Mouse (Mus musculus) kidney, embryonic 15.5 days (tissue): ENCODE measurements around the gene Hba-a2. TPM values are rescaled to one million over a fixed set of nuclear protein-coding genes. Genes with fewer than 3 reads are reported as not detected.
"Not testable (repeated sequence)": the region's sequence is repeated elsewhere in the genome, so short reads cannot be mapped to it uniquely, and the experiment has no call there.

Experiments used
- ATAC-seq: fragments of 200-750 bp; cut with Nextera tagmentation; replicated peaks from 2 replicates; pipeline ENCODE4 v1.8.0; 2017; ENCODE audit warnings: moderate TSS enrichment; ENCODE audit not compliant: low FRiP score
- H3K27ac ChIP-seq: fragments of 300-500 bp; sonication (generic); 2 replicates; pipeline ENCODE4 v1.5.1; 2015; ENCODE audit warnings: mild to moderate bottlenecking, inconsistent platforms
- H3K27me3 ChIP-seq: fragments of 300-500 bp; sonication (generic); 2 replicates; pipeline ENCODE4 v1.6.1; 2015; ENCODE audit warnings: inconsistent platforms
- H3K36me3 ChIP-seq: fragments of 300-500 bp; sonication (generic); 2 replicates; pipeline ENCODE4 v1.6.1; 2015; ENCODE audit warnings: inconsistent platforms
- H3K4me1 ChIP-seq: fragments of 300-500 bp; sonication (generic); 2 replicates; pipeline ENCODE4 v1.6.1; 2015; ENCODE audit warnings: inconsistent platforms
- H3K4me2 ChIP-seq: fragments of 300-500 bp; sonication (generic); 2 replicates; pipeline ENCODE4 v1.6.1; 2015; ENCODE audit warnings: moderate library complexity, mild to moderate bottlenecking, inconsistent platforms
- H3K4me3 ChIP-seq: fragments of 300-500 bp; sonication (generic); replicated peaks from 2 replicates; pipeline ENCODE4 v1.5.1; 2015; ENCODE audit warnings: mild to moderate bottlenecking, inconsistent platforms
- H3K9ac ChIP-seq: fragments of 300-500 bp; sonication (generic); 2 replicates; pipeline ENCODE4 v1.6.1; 2015; ENCODE audit warnings: mild to moderate bottlenecking, inconsistent platforms
- H3K9me3 ChIP-seq: fragments of 300-500 bp; sonication (generic); replicated peaks from 2 replicates; pipeline ENCODE4 v1.6.1; 2016; ENCODE audit warnings: inconsistent platforms
- WGBS: fragments of 180-500 bp; shearing (Covaris S2); methylation state at CpG from one replicate; pipeline ENCODE4 v1.1.7; 2015; ENCODE audit warnings: mixed read lengths; 5-methylcytosine and 5-hydroxymethylcytosine counted together
- polyA plus RNA-seq: library from polyadenylated mRNA; unstranded; fragments of >200 nt; fragmentation: Nextera tagmentation; extraction: Ambion mirVana; gene quantifications from 2 replicates; pipeline ENCODE4 v1.2.1, GENCODE M21; 2015

The Hba-a2 gene
- 11,555 and 13,702 TPM in 2 replicates for polyA plus RNA-seq

GRCm38 (mm10) chr11:32296203-32296602, at the start of gene Hba-a2:
Hba-a2 (plus strand) TSS chr11:32296489.
- not testable (repeated sequence) for H3K4me1 ChIP-seq, H3K9me3 ChIP-seq, H3K27ac ChIP-seq, H3K27me3 ChIP-seq, H3K4me3 ChIP-seq, H3K9ac ChIP-seq, H3K36me3 ChIP-seq, H3K4me2 ChIP-seq
- WGBS: no CpG with 5 or more reads among the region's 4 CpGs
- ATAC-seq: peak; percentile 76

DNA sequence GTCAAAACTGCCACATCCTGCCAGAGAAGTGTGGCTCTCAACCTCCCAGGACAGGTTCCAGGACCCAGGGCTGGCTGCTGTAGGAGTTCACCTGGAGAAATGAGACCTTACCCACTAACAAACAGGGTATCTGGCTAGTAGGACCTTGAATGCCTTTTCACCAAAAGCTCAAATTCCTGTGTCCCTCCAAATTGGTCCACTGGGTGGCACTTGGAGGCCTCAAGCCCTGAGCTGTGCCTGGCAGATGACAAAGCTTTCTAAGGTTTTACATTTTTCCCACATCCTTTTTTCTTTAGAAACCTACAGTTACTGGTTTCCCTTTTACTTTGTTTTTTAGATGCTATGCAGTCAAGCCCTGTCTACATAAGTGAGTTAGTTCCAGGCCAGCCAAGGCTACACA, 49.2 kb upstream of the Hba-a2 start:
- ATAC-seq: no peak
- H3K4me1 ChIP-seq: peaks cover 21% of the 10 kb centered on the region
- no peaks in the 10 kb centered on the region for H3K27me3 ChIP-seq
- no peak overlapping the region for H3K27ac ChIP-seq
- H3K9me3 ChIP-seq: no peaks in the 10 kb centered on the region
- no peak overlapping the region for H3K9ac ChIP-seq
- H3K4me3 ChIP-seq: no peak overlapping the region
- peaks cover 79% of the 10 kb centered on the region for H3K36me3 ChIP-seq
- H3K4me2 ChIP-seq: no peak overlapping the region

DNA sequence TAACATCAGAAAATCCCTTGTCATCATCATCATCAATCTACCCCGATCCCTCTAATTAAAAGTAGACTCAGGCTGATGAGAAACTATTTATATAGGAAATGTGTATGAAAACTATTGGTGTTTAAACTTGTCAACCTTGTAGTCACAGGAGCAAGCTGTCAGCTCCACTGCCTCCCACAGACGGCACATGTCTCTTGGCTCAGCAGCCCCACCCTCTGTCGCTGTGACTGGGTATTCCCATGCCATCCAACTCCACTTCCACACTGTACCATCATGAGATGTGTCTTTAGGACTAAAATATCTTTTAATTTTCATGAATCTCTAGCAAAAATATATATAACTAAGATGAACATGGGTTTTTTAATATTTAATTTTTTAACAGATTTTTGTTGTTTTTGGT, 47.9 kb upstream of the Hba-a2 start:
- Histone ChIP-seq H3K27me3 (no peaks in the 10 kb centered on the region), H3K27ac (no peak overlapping the region), H3K4me3 (no peak overlapping the region), H3K4me1 (peaks cover 13% of the 10 kb centered on the region), H3K36me3 (peaks cover 80% of the 10 kb centered on the region), H3K4me2 (no peak overlapping the region), H3K9me3 (no peaks in the 10 kb centered on the region), H3K9ac (no peak overlapping the region)
- 65% methylated on average over 3 of the region's 3 CpGs for WGBS
- ATAC-seq: no peak

DNA sequence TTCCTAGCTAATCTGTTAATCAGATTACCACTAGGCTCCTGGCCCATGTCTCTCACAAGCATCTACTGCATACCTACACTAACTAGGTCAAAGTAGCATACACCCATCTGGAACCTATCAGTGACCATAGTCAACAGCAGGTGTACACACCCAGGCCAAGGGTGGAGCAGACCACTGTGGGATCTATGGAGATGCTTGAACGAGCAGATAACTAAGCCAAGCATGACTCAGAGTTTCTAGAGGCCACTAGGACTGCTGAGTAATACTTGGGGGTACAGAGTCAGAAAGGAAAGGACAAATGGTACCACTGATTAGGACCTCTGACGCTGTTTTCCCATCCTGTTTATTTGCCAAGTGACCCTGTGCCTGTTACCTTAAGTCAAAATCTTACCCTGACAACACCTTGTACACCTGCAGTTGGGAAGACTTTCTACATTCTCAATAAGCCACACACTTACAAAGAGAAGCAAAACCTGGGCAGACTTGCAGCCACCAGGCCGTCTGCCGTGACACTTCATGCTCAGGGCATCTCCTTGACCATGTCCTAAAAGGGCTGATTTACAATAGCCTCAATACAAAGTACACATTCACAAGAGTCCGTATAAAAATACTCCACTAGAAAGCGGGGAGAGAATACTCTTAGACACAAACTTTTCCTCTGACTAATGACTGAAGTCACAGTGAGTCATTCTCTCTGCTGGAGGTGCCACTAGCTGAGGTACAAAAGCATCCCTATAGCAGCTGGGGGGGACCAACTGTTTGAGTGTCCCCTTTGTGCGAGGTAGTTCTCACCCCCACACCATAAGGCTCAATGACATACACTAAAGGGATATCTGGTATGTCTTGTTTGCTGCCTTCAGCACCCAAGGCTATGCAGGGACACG, 45.2 kb upstream of the Hba-a2 start:
- Histone ChIP-seq H3K9ac (no peak overlapping the region), H3K4me1 (no peaks in the 10 kb centered on the region), H3K4me2 (no peak overlapping the region), H3K4me3 (no peak overlapping the region), H3K9me3 (no peaks in the 10 kb centered on the region), H3K36me3 (peaks cover 87% of the 10 kb centered on the region), H3K27ac (no peak overlapping the region), H3K27me3 (no peaks in the 10 kb centered on the region)
- 89% methylated on average over 8 of the region's 8 CpGs for WGBS
- peak; percentile 90 for ATAC-seq

DNA sequence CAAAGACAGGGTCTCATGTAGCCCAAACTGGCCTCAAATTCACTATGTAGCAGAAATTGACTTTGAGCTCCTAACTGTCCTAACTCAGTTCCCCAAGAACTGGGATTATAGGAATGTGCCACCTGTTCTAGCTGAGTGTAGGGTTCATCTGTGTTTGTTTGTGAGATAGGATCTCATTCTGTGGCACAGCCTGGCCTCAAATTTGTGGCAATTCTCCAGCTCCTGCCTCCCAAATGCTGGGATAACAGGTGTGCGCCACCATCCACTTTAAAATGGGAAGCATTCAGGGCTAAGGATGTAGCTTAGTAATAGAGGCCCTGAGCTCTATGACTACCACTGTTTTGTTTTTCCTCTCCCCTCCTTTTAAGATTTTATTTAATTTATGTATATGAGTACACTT, 43.2 kb upstream of the Hba-a2 start:
- no peaks in the 10 kb centered on the region for H3K9me3 ChIP-seq
- no peaks in the 10 kb centered on the region for H3K27me3 ChIP-seq
- 96% methylated on average over 1 of the region's 1 CpGs for WGBS
- ATAC-seq: no peak
- H3K36me3 ChIP-seq: peaks cover 68% of the 10 kb centered on the region
- H3K4me3 ChIP-seq: no peak overlapping the region
- H3K4me2 ChIP-seq: no peak overlapping the region
- H3K9ac ChIP-seq: no peak overlapping the region
- no peak overlapping the region for H3K27ac ChIP-seq
- no peaks in the 10 kb centered on the region for H3K4me1 ChIP-seq

DNA sequence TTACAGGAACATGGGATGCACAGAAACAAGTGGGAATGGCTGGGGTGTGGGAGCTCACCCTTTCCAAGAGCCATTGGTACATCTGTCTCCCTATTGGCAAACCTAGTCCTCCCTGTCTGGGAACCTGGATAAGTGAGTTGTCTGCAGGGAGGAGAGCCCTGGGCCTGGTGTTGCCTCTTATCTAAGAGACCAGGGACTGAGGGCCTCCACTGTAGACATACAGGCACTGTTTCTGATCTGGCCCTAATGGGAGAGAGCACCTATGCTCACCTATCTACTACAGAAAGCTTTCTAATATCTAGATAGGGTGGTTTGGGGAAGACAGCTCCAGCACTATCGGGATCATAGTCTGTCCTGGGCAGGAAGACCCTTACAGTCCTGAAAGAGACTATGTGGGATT, 40.1 kb upstream of the Hba-a2 start:
- ATAC-seq: peak; percentile 83; the same call in 1 of the 2 replicates
- H3K9me3 ChIP-seq: no peaks in the 10 kb centered on the region
- no peaks in the 10 kb centered on the region for H3K4me1 ChIP-seq
- H3K27ac ChIP-seq: no peak overlapping the region
- WGBS: 91% methylated on average over 1 of the region's 1 CpGs
- peaks cover 60% of the 10 kb centered on the region for H3K36me3 ChIP-seq
- no peak overlapping the region for H3K4me2 ChIP-seq
- no peak overlapping the region for H3K9ac ChIP-seq
- no peaks in the 10 kb centered on the region for H3K27me3 ChIP-seq
- H3K4me3 ChIP-seq: no peak overlapping the region

- 91% methylated on average over 3 of the region's 3 CpGs for WGBS
- no peak overlapping the region for H3K4me3 ChIP-seq
Observed at GRCm38 (mm10) chr11:32256566-32256965, 39.7 kb upstream of the Hba-a2 start.

GRCm38 (mm10) chr11:32262674-32263415, 33.4 kb upstream of the Hba-a2 start:
- peaks cover 28% of the 10 kb centered on the region for H3K36me3 ChIP-seq
- WGBS: 63% methylated on average over 10 of the region's 10 CpGs
- no peak overlapping the region for H3K4me3 ChIP-seq
- ATAC-seq: peak; percentile 57
- H3K27me3 ChIP-seq: no peaks in the 10 kb centered on the region
- 0 out of 2 replicates have a peak overlapping the region, but pooled peaks have one; percentile 34 for H3K27ac ChIP-seq
- peaks cover 8% of the 10 kb centered on the region for H3K4me1 ChIP-seq
- no peak overlapping the region for H3K4me2 ChIP-seq
- H3K9me3 ChIP-seq: no peaks in the 10 kb centered on the region
- no peak overlapping the region for H3K9ac ChIP-seq

More at GRCm38 (mm10) chr11:32256566-32256965, 39.7 kb upstream of the Hba-a2 start:
- peaks cover 57% of the 10 kb centered on the region for H3K36me3 ChIP-seq
- H3K27me3 ChIP-seq: no peaks in the 10 kb centered on the region
- H3K9me3 ChIP-seq: no peaks in the 10 kb centered on the region
- H3K4me1 ChIP-seq: no peaks in the 10 kb centered on the region
- H3K4me2 ChIP-seq: no peak overlapping the region
- no peak for ATAC-seq
- no peak overlapping the region for H3K27ac ChIP-seq
- no peak overlapping the region for H3K9ac ChIP-seq

DNA sequence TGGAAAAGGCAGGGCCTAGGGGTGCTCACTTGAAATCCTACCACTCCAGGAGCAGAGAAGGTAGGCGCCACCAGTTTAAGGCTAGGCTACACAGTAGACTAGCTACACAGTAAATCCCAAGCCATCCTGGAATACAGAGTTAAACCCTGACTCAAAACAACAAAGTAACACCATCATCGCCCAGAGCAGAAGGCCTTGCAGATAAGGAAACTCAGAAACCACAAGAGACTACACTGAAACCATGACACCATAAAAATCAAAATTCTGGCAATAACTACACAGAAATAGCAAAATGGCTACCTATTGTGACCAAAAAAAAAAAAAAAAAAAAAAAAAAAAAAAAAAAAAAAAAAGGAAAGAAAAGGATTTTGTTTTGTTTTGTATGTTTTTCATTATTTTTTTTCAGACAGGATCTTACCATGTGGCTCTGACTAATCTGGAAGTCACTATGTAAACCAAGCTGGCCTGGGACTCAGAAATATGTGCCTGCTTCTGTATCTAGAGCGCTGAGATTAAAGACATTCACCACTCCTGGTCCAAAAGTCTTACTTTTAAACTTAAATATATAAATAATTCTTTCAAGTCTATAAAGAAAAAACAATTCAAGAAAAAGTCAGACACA, 31.1 kb upstream of the Hba-a2 start:
- Histone ChIP-seq H3K9me3 (no peaks in the 10 kb centered on the region), H3K27me3 (0 out of 2 replicates have a peak, but pooled peaks cover 2% of the 10 kb centered on the region), H3K4me1 (peaks cover 12% of the 10 kb centered on the region), H3K4me2 (no peak overlapping the region), H3K27ac (no peak overlapping the region), H3K4me3 (no peak overlapping the region), H3K36me3 (peaks cover 21% of the 10 kb centered on the region), H3K9ac (no peak overlapping the region)
- no peak for ATAC-seq
- WGBS: 89% methylated on average over 3 of the region's 3 CpGs

GRCm38 (mm10) chr11:32266194-32266593, 30.1 kb upstream of the Hba-a2 start:
- peaks cover 12% of the 10 kb centered on the region for H3K36me3 ChIP-seq
- H3K4me3 ChIP-seq: no peak overlapping the region
- H3K9ac ChIP-seq: no peak overlapping the region
- H3K27me3 ChIP-seq: peaks cover 7% of the 10 kb centered on the region; the same call in 1 of the 2 replicates
- H3K27ac ChIP-seq: 0 out of 2 replicates have a peak overlapping the region, but pooled peaks have one; percentile 7
- H3K4me1 ChIP-seq: peaks cover 12% of the 10 kb centered on the region
- no peak overlapping the region for H3K4me2 ChIP-seq
- 91% methylated on average over 6 of the region's 6 CpGs for WGBS
- H3K9me3 ChIP-seq: no peaks in the 10 kb centered on the region
- no peak for ATAC-seq

DNA sequence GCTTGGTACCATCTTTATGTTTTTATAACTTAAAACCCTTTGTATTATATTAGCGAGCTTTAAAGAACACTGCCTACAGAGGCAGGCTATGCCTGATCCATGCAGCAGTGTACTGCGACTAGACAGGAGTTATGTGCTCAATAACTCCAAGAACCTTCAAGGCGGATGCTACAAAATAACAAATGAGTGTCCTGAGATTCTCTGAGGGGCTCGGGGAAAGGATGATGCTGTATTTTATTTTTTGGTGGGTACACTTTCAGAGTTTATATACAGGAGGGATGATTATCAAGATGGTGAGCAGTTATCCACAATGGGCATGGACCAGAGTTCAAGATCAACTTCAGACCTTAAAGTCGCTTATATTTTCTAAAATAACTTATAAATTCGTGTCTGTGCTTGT, 29.5 kb upstream of the Hba-a2 start:
- H3K27me3 ChIP-seq: peaks cover 7% of the 10 kb centered on the region; the same call in 1 of the 2 replicates
- H3K4me3 ChIP-seq: peak overlapping the region; percentile 78
- H3K9ac ChIP-seq: peak overlapping the region; percentile 88
- no peak for ATAC-seq
- 24% methylated on average over 6 of the region's 6 CpGs for WGBS
- H3K4me2 ChIP-seq: peak overlapping the region; percentile 63
- peaks cover 12% of the 10 kb centered on the region for H3K4me1 ChIP-seq
- H3K27ac ChIP-seq: peak overlapping the region; percentile 93
- H3K9me3 ChIP-seq: no peaks in the 10 kb centered on the region
- H3K36me3 ChIP-seq: peaks cover 9% of the 10 kb centered on the region
